Mouse (Mus musculus) heart, adult 2 months (tissue): ENCODE measurements around the gene Olfr131. TPM values are rescaled to one million over a fixed set of nuclear protein-coding genes. Genes with fewer than 3 reads are reported as not detected.
"Not testable (repeated sequence)": the region's sequence is repeated elsewhere in the genome, so short reads cannot be mapped to it uniquely, and the experiment has no call there.

Experiments
- DNase-seq, 2 experiments: peaks; one replicate each; pipeline ENCODE4 v3.0.0; 2021
- H3K27ac ChIP-seq: fragments of 200-600 bp; 2 replicates; pipeline ENCODE4 v1.8.1; 2022
- H3K27me3 ChIP-seq: fragments of 200-500 bp; 2 replicates; pipeline ENCODE4 v1.6.1; 2012; ENCODE audit warnings: mild to moderate bottlenecking, low read length, inconsistent platforms, mixed read lengths; ENCODE audit not compliant: control insufficient read depth, insufficient read depth
- H3K36me3 ChIP-seq: fragments of 200-500 bp; 2 replicates; pipeline ENCODE4 v1.6.1; 2012; ENCODE audit warnings: low read length, inconsistent platforms; ENCODE audit not compliant: control insufficient read depth, insufficient read depth
- H3K4me1 ChIP-seq: fragments of 200-500 bp; 2 replicates; pipeline ENCODE4 v1.6.1; 2011; ENCODE audit warnings: low read length; ENCODE audit not compliant: control insufficient read depth, insufficient read depth
- H3K4me3 ChIP-seq: fragments of 200-600 bp; 2 replicates; pipeline ENCODE4 v1.8.1; 2022
- H3K79me2 ChIP-seq: fragments of 200-500 bp; replicated peaks from 2 replicates; pipeline ENCODE4 v1.6.1; 2012; ENCODE audit warnings: mild to moderate bottlenecking, inconsistent platforms, low read length, moderate library complexity, mixed read lengths; ENCODE audit not compliant: control insufficient read depth, insufficient read depth
- H3K9ac ChIP-seq: fragments of 200-500 bp; 2 replicates; pipeline ENCODE4 v1.6.1; 2012; ENCODE audit warnings: low read depth, mild to moderate bottlenecking, control low read depth, inconsistent platforms, low read length, mixed read lengths
- CTCF ChIP-seq: fragments of 200-600 bp; IDR thresholded peaks from 2 replicates; pipeline ENCODE4 v1.8.1; 2022; ENCODE audit warnings: antibody characterized with exemption, mild to moderate bottlenecking, moderate library complexity
- EP300 ChIP-seq: fragments of 200-500 bp; IDR thresholded peaks from 2 replicates; pipeline ENCODE4 v1.6.1; 2011; ENCODE audit warnings: low read depth, low read length, control low read depth; ENCODE audit not compliant: insufficient read depth
- POLR2A ChIP-seq: fragments of 200-500 bp; IDR thresholded peaks from 2 replicates; pipeline ENCODE4 v1.6.1; 2011; ENCODE audit warnings: mild to moderate bottlenecking, low read depth, low read length, control low read depth; ENCODE audit not compliant: insufficient read depth
- WGBS: fragments of 180-500 bp; shearing (Covaris S2); methylation state at CpG from one replicate; pipeline ENCODE4 v1.1.7; 2018; 5-methylcytosine and 5-hydroxymethylcytosine counted together
- intact Hi-C: fragments of 180-260 bp; cut with DNase I; formaldehyde crosslinking; loops from one replicate; pipeline ENCODE4 v1.15.1; 2025
- long read RNA-seq: library from polyadenylated mRNA; stranded (forward); transcript quantifications from one replicate; pipeline ENCODE4 v2.0.0, GENCODE M21; 2021
- polyA plus RNA-seq: library from polyadenylated mRNA; depleted of rRNA; stranded (reverse); fragments of >200 nt; gene quantifications from 2 replicates; pipeline ENCODE4 v1.2.3, GENCODE M21; 2012; rRNA removed
- total RNA-seq, 2 experiments: library from RNA; stranded (reverse); gene quantifications; 2 replicates each; pipeline ENCODE4 v1.2.3; 2021

Gene Olfr131
- not detected for total RNA-seq
- polyA plus RNA-seq, result not detected in 2 replicates
- long read RNA-seq, result 0 reads

- no peak for TF ChIP-seq EP300
- TF ChIP-seq CTCF, result no peak
- no peak for TF ChIP-seq POLR2A
- no peak for DNase-seq
These were observed at the start of gene Olfr131 for GRCm38 (mm10) chr17:38088593-38088992. Gene Olfr131 (minus strand): TSS chr17:38088693.

GRCm38 (mm10) chr17:38134426-38134825 lies 45.9 kb upstream of the Olfr131 start, which contains the start of gene Olfr132:
Gene Olfr132 (minus strand): TSS chr17:38134526.
- Histone ChIP-seq H3K27ac (no peak within 1 kb of the TSS), H3K27me3 (no peaks in the 10 kb centered on the region), H3K9ac (no peak within 1 kb of the TSS), H3K4me1 (no peaks in the 10 kb centered on the region), H3K79me2 (no peaks in the 10 kb centered on the region), H3K4me3 (no peak within 1 kb of the TSS), H3K36me3 (no peaks in the 10 kb centered on the region)
- intact Hi-C loops, result no loop called here
- 65% methylated on average over 1 of the region's 1 CpGs for WGBS
- no peak for TF ChIP-seq CTCF
- TF ChIP-seq EP300, result no peak
- no peak for TF ChIP-seq POLR2A
- no peak for DNase-seq

More at GRCm38 (mm10) chr17:38088593-38088992, at the start of gene Olfr131:
- no peak within 1 kb of the TSS for H3K9ac ChIP-seq
- H3K79me2 ChIP-seq, result no peaks in the 10 kb centered on the region
- intact Hi-C loops, result no loop called here
- no peaks in the 10 kb centered on the region for H3K27me3 ChIP-seq
- H3K4me3 ChIP-seq, result no peak within 1 kb of the TSS
- H3K27ac ChIP-seq, result no peak within 1 kb of the TSS
- no peaks in the 10 kb centered on the region for H3K36me3 ChIP-seq
- H3K4me1 ChIP-seq, result no peaks in the 10 kb centered on the region

- H3K4me3 ChIP-seq, DNase-seq, H3K27me3 ChIP-seq, H3K79me2 ChIP-seq, H3K9ac ChIP-seq, H3K27ac ChIP-seq, intact Hi-C loops, H3K36me3 ChIP-seq, H3K4me1 ChIP-seq: not testable (repeated sequence)
- 63% methylated on average over 3 of the region's 3 CpGs for WGBS
These were observed 36.9 kb upstream of the Olfr131 start for GRCm38 (mm10) chr17:38125371-38125770.

- H3K27ac ChIP-seq, intact Hi-C loops, H3K9ac ChIP-seq, DNase-seq, H3K4me3 ChIP-seq, H3K36me3 ChIP-seq, H3K4me1 ChIP-seq, H3K79me2 ChIP-seq, H3K27me3 ChIP-seq: not testable (repeated sequence)
- WGBS, result 71% methylated on average over 1 of the region's 1 CpGs
These were observed 35.7 kb upstream of the Olfr131 start for GRCm38 (mm10) chr17:38124199-38124598.

- no peak overlapping the region for H3K9ac ChIP-seq
- TF ChIP-seq CTCF (no peak), POLR2A (no peak), EP300 (no peak)
- H3K79me2 ChIP-seq, result no peaks in the 10 kb centered on the region
- no peak overlapping the region for H3K4me3 ChIP-seq
- 75% methylated on average over 4 of the region's 4 CpGs for whole genome bisulfite sequencing
- intact Hi-C loops, result no loop called here
- no peaks in the 10 kb centered on the region for H3K36me3 ChIP-seq
- no peaks in the 10 kb centered on the region for H3K4me1 ChIP-seq
- no peak overlapping the region for H3K27ac ChIP-seq
- H3K27me3 ChIP-seq, result no peaks in the 10 kb centered on the region
- no peak for DNase-seq
These were observed 6.1 kb downstream of the Olfr131 start for GRCm38 (mm10) chr17:38082364-38082763.

GRCm38 (mm10) chr17:38063621-38064020 lies 24.9 kb downstream of the Olfr131 start, which contains the start of gene Olfr130:
Gene Olfr130 (plus strand): TSS chr17:38063921.
- H3K4me3 ChIP-seq, result no peak within 1 kb of the TSS
- intact Hi-C loops, result no loop called here
- TF ChIP-seq CTCF, result no peak
- no peak for TF ChIP-seq POLR2A
- TF ChIP-seq EP300, result no peak
- no peaks in the 10 kb centered on the region for H3K36me3 ChIP-seq
- no peaks in the 10 kb centered on the region for H3K27me3 ChIP-seq
- H3K9ac ChIP-seq, result no peak within 1 kb of the TSS
- H3K4me1 ChIP-seq, result no peaks in the 10 kb centered on the region
- 76% methylated on average over 1 of the region's 1 CpGs for WGBS
- no peak for DNase-seq
- no peaks in the 10 kb centered on the region for H3K79me2 ChIP-seq
- no peak within 1 kb of the TSS for H3K27ac ChIP-seq
